Mouse (Mus musculus) megakaryocyte, embryonic 14.5 days (primary cell): ENCODE measurements around the gene Caskin1. TPM values are rescaled to one million over a fixed set of nuclear protein-coding genes. Genes with fewer than 3 reads are reported as not detected.

ENCODE experiments used
- H3K27me3 ChIP-seq: replicated peaks from 2 replicates; pipeline ENCODE3; 2012; ENCODE audit warnings: inconsistent platforms
- H3K36me3 ChIP-seq: replicated peaks from 2 replicates; pipeline ENCODE3; 2012; ENCODE audit warnings: low read length, inconsistent platforms, mixed read lengths
- H3K4me1 ChIP-seq: 2 replicates; pipeline ENCODE4 v1.6.1; 2012; ENCODE audit warnings: inconsistent platforms
- H3K4me3 ChIP-seq: replicated peaks from 2 replicates; pipeline ENCODE3; 2012; ENCODE audit warnings: moderate library complexity, mild to moderate bottlenecking, inconsistent platforms
- H3K9me3 ChIP-seq: 2 replicates; pipeline ENCODE4 v1.6.1; 2012; ENCODE audit warnings: inconsistent platforms
- FLI1 ChIP-seq: IDR thresholded peaks from 2 replicates; pipeline ENCODE4 v1.6.1; 2012; ENCODE audit warnings: low read length, inconsistent platforms, mixed read lengths
- GATA1 ChIP-seq: IDR thresholded peaks from 3 replicates; pipeline ENCODE4 v1.6.1; 2012; ENCODE audit warnings: mixed read lengths, low read length, inconsistent platforms, borderline replicate concordance
- polyA plus RNA-seq: library from polyadenylated mRNA; stranded (reverse); fragments of >175 nt; gene quantifications from 2 replicates; pipeline ENCODE4 v1.2.3, GENCODE M21; 2012; ENCODE audit warnings: low replicate concordance; ENCODE audit not compliant: insufficient read depth

The Caskin1 gene
- polyA plus RNA-seq, 1 experiment: not detected

DNA sequence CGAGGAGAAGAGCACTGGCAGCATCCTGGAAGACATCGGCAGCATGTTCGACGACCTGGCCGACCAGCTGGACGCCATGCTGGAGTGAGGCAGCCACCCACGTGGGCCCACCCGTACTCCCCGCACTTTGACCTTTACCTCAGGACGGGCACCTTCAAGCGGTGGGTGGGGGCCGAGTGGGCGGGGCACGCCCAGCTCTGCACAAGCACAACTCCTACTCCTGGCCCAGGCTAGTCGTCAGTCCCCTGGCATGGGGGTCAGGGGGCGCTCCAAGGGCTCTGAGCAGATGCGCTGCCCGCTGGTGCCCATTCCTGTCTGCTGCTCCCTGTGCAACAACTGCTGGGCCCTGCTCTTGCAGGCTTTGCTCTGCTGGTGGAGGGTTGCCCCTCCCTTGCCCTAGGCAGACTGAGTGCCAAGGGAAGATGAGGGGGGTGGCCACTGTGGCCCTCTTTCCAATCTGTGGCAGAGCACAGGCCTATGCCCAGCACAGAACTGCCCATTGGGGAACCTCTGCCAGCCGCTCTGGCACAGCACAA is 18.8 kb downstream of the Caskin1 start:
- peaks cover 78% of the 10 kb centered on the region for H3K36me3 ChIP-seq
- H3K27me3 ChIP-seq: peaks cover 23% of the 10 kb centered on the region
- no peaks in the 10 kb centered on the region for H3K9me3 ChIP-seq
- peaks cover 16% of the 10 kb centered on the region; the same call in 1 of the 2 replicates for H3K4me1 ChIP-seq
- TF ChIP-seq GATA1 (no peak), FLI1 (no peak)
- peak overlapping the region; percentile 33 for H3K4me3 ChIP-seq

GRCm38 (mm10) chr17:24507806-24508460 is 19.5 kb downstream of the Caskin1 start:
- H3K27me3 ChIP-seq: peaks cover 15% of the 10 kb centered on the region
- peaks cover 85% of the 10 kb centered on the region for H3K36me3 ChIP-seq
- peaks cover 12% of the 10 kb centered on the region; the same call in 1 of the 2 replicates for H3K4me1 ChIP-seq
- TF ChIP-seq GATA1 (no peak), FLI1 (no peak)
- H3K9me3 ChIP-seq: no peaks in the 10 kb centered on the region
- no peak overlapping the region for H3K4me3 ChIP-seq

DNA sequence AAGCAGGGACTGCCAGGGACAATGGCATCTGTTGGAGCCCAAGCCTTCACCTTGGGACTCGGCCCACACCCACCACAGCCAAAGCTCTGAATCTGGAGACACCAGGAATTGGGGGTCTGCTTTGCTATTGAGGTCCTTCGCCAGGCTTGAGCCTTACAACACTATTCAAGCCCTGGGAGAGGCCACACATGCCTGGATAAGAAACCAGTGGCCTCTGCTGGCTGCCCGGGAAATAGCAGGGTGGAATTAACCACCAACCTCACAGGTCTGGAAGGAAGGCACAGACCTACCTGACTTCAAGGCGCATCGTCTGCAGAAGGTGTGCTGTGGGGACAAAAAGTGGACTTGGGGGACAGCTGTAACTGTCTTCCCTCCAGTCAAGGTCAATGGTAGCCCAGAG is 25.2 kb downstream of the Caskin1 start:
- Histone ChIP-seq H3K4me1 (peaks cover 5% of the 10 kb centered on the region; the same call in 1 of the 2 replicates), H3K9me3 (no peaks in the 10 kb centered on the region), H3K4me3 (no peak overlapping the region), H3K27me3 (no peaks in the 10 kb centered on the region), H3K36me3 (peaks cover 98% of the 10 kb centered on the region)
- TF ChIP-seq FLI1 (no peak), GATA1 (no peak)

DNA sequence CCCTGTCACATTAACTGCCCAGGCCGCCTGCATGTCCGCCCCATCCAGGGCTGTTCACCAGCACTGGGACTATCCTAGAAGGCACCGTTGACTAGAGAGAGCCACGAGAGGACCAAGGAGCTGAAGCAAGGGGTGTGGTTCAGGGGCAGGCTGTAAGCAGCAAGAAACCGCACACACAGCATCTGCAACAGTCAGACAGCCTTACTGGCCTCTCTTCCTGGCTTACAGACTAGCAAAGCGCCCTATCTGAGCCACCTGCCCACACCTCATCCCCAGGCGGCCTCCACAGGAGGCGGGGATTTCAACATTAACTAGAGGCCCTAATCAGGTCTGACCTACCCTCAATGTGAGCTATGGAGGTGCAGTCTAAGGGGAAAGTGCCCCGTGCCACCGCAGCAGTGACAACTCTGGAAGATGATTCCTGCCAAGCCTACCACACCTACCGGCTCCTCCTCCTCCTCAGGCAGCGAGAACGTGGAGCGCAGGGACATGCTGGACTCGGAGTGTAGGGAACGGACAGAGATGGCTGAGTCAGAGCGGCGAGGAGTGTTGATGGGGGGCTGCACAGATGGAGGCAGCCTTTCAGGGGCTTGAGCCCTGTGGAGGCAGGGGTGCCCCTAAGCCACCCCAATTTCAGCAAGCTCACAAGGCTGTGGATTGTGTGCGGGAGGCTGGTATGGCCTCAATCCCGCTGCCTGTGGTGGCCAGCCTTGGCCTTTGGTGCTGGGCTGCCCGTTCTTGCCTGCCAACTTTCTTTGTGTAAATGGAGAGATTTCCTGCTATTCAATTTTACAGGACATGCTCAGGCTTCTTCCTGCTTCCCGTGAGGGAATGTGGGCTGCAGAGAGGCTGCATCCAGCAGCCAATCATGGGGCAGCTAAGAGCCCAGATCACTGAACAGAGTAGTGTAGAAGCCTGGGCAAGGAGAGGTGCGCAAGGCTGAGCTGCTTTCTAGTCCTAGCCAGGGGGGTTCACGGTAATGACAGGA is 26.2 kb downstream of the Caskin1 start:
- H3K4me1 ChIP-seq: peaks cover 5% of the 10 kb centered on the region; the same call in 1 of the 2 replicates
- H3K27me3 ChIP-seq: no peaks in the 10 kb centered on the region
- TF ChIP-seq FLI1 (no peak), GATA1 (no peak)
- H3K36me3 ChIP-seq: peaks cover 98% of the 10 kb centered on the region
- H3K4me3 ChIP-seq: no peak overlapping the region
- no peaks in the 10 kb centered on the region for H3K9me3 ChIP-seq

DNA sequence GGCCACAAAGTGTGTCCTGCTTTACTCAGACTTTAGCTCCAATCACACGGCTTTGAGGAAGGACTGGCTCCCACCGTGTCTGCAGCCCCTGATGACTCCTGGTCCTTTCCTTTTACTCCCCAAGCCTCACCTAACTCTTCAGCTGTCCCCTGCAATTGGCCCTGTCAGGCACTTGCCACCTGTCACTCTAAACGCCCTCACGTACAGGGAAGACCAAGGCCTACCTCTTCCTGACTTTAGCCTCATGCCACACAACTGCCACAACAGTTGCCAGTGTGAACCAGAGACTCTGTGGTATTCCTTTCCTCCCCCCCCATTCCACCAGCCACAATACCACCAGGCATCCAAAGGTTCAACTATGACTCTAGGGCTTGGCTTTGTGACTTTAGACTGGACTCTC is 32.0 kb downstream of the Caskin1 start:
- Histone ChIP-seq H3K36me3 (peaks cover 83% of the 10 kb centered on the region), H3K4me3 (no peak overlapping the region), H3K9me3 (no peaks in the 10 kb centered on the region), H3K27me3 (no peaks in the 10 kb centered on the region), H3K4me1 (peaks cover 44% of the 10 kb centered on the region)
- TF ChIP-seq FLI1 (no peak), GATA1 (no peak)

DNA sequence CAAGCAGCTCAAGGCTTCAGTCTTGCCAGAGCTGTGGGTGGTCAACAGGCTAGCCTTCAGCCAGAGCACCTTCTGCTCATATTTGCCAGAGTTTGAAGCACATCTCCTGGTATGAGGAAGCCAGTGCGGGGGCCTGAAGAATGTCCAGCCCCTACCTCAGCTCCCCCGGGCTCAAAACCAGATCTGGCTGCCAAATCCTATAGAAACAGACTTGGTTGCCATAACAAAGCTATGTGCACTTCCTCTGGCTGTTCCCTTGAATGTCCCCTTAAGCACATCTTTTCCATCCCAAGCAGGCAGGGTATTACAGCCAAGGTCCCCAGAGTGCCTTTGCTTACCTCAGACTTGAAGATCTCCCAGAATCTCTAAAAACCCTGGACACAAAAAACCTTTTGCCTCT is 36.3 kb downstream of the Caskin1 start:
- Histone ChIP-seq H3K9me3 (no peaks in the 10 kb centered on the region), H3K4me1 (peaks cover 72% of the 10 kb centered on the region), H3K36me3 (peaks cover 57% of the 10 kb centered on the region), H3K27me3 (no peaks in the 10 kb centered on the region), H3K4me3 (no peak overlapping the region)
- TF ChIP-seq GATA1 (no peak), FLI1 (no peak)

GRCm38 (mm10) chr17:24527315-24527714 is 38.9 kb downstream of the Caskin1 start:
- H3K36me3 ChIP-seq: peaks cover 58% of the 10 kb centered on the region
- H3K27me3 ChIP-seq: no peaks in the 10 kb centered on the region
- TF ChIP-seq FLI1 (no peak), GATA1 (no peak)
- peaks cover 69% of the 10 kb centered on the region for H3K4me1 ChIP-seq
- H3K4me3 ChIP-seq: peak overlapping the region; percentile 96
- no peaks in the 10 kb centered on the region for H3K9me3 ChIP-seq

DNA sequence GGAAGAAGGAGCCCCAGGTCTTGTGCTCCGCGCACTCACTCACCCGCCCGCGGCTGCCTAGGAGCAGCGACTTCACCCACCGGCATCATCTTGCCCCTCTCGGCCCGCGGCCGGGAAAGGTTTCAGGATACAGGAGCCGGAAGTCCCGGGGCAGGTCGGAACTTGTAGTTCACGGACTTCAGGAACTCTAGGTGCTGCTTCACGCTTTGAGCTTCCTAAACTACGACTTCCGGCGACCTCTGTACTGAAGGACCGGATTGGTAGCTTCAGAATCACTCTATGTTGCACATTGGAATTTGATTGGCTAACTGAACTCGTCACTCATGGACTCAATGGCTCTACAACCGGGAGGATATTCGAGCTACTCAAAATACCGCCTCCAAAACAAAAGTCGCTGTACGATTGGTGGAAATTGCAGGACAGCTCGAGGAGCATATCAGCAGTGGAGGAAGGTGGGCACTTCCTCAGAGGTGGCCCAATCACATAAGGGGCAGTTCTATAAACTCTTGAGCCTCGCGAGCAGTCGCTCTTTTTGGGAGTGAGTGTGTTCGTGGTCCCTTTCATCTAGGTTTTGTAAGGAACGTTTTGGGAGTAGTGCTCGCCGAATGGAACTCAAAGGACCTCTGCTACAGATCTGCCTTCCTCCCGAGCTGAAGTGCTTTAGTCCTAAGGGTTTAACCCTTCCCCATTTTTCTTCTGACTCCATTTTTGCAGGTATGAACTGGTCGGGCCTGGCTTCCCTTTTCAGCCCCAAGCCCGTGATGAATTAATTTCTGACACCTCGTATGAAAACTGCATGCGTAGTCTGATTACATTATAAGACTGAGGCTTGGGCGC is 39.5 kb downstream of the Caskin1 start, which contains the start of gene Traf7:
TSS of gene Traf7 (minus strand) at position 216 of the 837 bp plus-strand sequence.
- H3K27me3 ChIP-seq: peaks cover under 1% of the 10 kb centered on the region
- TF ChIP-seq GATA1 (no peak), FLI1 (peak; percentile 45; the same call in 1 of the 2 replicates)
- H3K4me1 ChIP-seq: peaks cover 72% of the 10 kb centered on the region
- H3K4me3 ChIP-seq: peak within 1 kb of the TSS; percentile 96
- peaks cover 56% of the 10 kb centered on the region for H3K36me3 ChIP-seq
- no peaks in the 10 kb centered on the region for H3K9me3 ChIP-seq

- Histone ChIP-seq H3K9me3 (no peaks in the 10 kb centered on the region), H3K4me1 (peaks cover 74% of the 10 kb centered on the region), H3K36me3 (peaks cover 51% of the 10 kb centered on the region), H3K27me3 (peaks cover 3% of the 10 kb centered on the region), H3K4me3 (peak overlapping the region; percentile 96)
- no peak for TF ChIP-seq FLI1
- TF ChIP-seq GATA1: no peak
These were observed 40.1 kb downstream of the Caskin1 start for GRCm38 (mm10) chr17:24528560-24528918.
